Mouse (Mus musculus): Measurements from ENCODE around the gene Gm49373.

Gm49373 gene

DNA sequence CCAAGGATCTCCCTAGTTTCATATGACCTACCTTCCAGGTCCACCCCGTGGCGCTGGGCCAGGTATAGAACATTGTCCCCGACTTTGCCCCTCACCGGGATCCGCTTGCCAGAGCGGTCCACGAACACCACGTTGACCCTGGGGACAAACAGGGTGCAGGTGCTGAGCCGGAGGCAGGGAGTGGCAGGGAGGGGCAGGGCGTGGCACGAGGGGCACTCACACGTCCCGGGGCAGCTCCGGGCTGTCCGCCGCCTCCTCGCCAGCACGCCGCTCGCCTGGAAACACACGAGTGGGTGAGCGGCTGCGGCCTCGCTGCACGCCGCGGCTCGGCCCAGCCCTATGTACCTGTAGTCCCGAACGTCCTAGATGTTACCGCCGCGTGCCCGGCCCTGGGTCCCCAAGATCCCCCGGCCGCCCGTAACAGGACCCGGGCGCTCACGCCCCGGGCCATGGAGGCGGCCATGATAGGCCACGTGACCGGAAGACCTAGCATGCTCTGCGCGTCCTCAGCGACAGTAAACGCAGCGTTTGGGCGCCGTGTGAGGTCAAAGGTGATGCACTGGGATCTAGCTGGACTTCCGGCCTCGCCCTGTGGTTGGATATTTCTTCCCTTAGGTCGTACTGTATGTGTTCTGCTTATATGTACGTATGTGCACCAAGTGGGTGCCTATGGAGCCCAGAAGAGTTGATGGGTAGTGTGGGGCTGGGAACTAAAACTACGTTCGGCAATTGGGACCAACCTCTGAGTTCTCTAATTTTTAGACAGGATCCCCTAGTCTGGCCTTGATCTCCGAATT lies at the start of gene Gm49373, which contains the start of gene Fdx1l:
Gm49373 (minus strand) TSS at position 53 of the 797 bp plus-strand sequence.
Fdx1l (minus strand) TSS at position 571 of the 797 bp plus-strand sequence.
- peak; percentile 89 for DNase-seq (ENCODE audit: low read depth, low spot score)

DNA sequence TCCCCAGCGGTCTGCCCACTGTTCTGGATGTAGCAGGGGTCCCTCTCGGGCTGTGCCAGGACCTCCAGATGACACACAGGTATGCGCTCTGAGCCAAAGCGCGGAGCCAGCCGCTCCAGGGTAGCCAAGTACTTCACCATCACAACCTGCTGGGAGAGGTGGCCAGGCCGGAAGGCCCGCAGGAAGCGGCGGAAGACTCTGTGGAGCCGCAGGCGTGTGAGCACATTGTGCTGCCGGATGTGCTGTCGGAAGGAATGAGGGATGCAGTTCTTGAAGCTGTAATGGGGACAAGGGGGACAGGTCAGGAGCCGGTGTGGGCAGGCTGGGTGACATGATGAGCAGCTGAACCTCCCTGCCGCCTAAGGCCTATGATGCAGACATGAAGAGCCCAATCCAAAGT lies 48.6 kb upstream of the Gm49373 start:
- DNase-seq (ENCODE audit: low read depth, low spot score), result no peak

DNA sequence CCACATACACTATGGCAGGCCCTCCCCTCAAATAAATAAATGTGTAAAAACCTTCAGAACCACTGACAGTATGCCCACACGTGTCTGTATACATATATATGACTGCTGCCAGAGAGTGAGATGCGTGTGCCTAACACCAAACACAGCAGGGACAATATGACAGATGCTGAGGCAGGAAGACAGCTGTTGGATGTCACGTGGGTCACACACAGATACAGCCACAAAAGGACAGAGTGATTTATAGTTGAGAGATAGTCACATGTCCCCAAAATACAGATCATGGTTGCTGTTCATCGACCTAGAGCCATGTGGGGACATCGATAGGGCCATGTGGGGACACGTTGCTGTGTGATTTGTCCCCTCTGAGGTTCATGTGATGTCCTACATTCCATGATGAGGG lies 44.2 kb upstream of the Gm49373 start:
- DNase-seq (ENCODE audit: low read depth, low spot score), result no peak

DNA sequence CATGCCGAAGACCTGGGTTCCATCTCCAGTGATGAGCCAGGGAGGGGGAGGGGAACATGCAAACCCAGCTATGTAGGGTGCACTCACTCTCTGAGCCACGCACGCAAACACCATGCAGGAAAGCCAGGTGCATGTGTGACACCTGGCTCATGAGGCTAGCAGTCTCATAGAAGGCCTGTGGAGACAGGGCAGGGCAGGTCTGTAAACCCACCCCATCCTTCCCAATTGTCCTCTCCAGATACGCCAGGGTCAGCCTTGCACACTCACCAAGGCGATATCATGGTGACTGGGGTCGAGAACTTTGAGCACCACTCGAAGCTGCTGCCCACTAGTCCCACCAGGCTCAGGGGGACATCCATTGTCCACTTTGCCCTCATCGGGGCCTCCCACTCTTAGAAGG lies 42.2 kb upstream of the Gm49373 start:
- DNase-seq (ENCODE audit: low read depth, low spot score), result no peak

DNA sequence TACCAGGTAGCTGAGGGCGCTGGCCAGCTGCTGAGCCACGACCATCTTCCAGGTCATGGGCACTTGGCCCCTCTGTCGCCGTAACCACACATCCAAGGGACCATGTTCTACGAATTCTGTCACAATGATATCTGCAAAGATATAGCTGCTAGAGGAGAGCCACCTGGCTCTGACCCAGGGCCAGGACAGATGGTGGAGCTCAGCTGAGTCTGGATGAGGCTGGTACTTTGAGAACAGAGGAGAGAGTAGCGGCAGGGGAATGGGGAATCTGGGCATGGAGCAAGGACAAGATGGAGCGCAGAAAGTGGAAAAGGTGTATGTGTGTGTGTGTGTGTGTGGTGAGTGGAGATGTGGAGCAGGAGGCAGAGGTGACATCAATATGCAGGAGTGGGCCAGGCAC lies 41.3 kb upstream of the Gm49373 start:
- no peak for DNase-seq (ENCODE audit: low read depth, low spot score)

DNA sequence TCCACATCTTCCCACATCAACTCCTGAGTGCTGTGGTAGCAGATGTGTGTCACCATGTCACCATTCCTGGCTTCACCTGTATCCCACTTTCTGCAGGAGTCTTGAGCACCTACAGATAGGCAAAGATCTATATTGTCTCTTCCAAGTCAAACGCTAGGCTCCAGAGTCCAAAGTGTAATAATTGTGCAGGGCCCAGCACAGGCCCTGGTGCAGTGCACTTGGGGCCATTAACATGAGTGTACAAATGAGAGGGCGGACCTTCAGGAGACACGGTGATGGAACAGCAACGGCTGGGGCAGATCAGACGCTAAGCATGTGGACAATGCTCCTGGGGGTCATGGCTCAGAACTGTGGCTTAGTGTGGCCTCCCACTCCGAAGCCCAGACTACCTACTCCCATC lies 40.9 kb upstream of the Gm49373 start:
- no peak for DNase-seq (ENCODE audit: low read depth, low spot score)

DNA sequence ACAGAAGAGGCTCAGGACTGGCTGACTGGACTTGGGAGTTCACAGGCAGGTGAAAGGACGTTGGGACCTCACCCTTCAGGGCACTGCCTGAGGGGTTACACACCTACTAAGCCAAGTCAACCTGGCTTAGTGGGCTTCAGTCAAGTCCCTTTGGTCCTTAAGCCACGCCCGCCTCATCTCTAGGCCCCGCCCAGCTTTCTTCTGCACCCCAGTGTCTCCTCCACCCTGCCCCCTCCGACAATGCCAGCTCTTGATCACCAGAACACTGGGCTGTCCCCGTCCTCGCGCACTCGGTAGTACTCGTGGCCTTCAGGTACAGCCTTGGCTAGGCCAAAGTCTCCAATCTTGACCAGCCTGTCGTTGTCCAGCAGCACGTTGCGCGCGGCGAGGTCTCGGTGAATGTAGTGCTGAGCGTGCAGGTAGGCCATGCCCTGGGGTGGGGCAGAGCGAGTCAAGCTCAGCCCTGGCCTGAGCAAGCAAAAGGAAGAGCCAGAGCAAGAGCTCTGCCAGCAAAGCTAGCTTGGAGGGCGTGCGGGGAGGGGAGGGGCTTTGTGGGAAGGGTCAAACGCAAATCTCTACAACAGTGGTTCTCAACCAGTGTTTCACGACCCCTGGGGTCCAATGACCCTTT lies 34.8 kb upstream of the Gm49373 start:
- DNase-seq (ENCODE audit: low read depth, low spot score), result peak; percentile 36

DNA sequence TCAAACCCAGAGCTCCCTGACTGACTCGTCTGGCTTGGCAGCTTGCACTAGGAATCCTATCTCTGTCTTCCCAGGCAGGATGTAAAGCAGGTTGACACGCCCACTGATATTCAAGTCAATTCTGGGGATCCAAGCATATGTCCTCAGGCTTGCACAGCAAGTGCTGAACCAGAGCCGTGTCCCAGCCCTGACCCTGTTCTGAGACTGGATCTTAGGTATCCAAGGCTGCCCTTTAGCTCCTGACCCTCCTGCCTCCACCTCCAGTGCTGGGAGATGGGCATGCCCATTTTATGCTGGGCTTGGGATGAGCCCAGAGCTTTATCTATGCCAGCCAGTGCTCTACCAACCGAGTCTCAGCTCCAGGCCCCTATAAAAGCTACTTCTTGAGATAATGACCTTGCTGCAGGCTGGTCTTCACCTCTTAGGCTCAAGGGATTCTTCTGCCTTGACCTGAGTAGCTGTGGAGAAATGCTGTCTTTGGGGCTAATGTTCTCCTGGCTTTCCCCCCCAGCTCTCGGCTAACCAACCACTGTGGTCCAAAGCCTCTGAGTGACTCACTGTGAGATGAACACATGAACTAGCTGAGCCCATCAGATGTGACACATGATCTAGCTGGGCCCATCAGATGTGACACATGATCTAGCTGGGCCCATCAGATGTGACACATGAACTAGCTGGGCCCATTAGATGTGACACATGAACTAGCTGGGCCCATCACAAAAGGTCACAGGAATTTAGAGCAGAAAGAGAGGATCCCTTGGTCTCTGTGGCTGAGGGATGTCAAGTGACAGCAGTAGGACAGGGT lies 33.1 kb upstream of the Gm49373 start:
- DNase-seq (ENCODE audit: low read depth, low spot score), result no peak

DNA sequence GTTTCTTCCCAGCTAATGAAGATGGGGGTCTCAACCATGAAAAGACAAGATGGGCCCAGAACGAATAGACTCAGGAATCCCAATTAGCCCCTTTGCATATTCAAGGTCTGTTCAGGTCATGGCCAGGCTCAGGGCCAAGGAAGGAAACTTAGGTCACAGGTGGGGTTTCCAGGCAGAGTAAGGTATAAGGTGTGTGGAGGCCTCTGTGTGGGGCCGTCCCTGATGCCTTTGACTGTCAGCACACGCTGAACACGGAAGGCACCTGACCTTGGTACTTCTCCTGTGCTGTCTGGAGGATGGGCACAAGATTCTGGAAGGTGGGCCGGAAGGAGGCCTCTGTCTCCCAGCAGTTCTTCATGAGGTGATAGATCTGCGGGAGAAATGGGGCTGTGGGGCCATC lies 31.9 kb upstream of the Gm49373 start:
- no peak for DNase-seq (ENCODE audit: low read depth, low spot score)

DNA sequence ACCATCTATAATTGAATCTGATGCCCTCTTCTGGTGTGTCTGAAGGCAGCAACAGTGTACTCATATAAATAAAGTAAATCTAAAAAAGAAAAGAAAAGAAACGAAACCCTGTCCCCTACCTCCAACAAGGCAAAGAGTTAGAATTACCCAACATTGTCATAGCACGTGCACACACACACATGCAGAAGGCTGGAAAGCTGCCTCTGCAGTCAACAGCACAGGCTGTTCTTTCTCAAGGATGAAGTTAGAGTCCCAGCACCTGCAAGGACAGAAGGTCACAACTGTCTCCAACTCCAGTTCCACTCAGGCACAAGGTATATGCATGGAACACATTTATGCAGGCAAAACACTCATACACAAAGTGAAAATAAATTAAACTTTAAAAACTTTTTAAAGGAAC lies 29.2 kb upstream of the Gm49373 start:
- no peak for DNase-seq (ENCODE audit: low read depth, low spot score)

DNA sequence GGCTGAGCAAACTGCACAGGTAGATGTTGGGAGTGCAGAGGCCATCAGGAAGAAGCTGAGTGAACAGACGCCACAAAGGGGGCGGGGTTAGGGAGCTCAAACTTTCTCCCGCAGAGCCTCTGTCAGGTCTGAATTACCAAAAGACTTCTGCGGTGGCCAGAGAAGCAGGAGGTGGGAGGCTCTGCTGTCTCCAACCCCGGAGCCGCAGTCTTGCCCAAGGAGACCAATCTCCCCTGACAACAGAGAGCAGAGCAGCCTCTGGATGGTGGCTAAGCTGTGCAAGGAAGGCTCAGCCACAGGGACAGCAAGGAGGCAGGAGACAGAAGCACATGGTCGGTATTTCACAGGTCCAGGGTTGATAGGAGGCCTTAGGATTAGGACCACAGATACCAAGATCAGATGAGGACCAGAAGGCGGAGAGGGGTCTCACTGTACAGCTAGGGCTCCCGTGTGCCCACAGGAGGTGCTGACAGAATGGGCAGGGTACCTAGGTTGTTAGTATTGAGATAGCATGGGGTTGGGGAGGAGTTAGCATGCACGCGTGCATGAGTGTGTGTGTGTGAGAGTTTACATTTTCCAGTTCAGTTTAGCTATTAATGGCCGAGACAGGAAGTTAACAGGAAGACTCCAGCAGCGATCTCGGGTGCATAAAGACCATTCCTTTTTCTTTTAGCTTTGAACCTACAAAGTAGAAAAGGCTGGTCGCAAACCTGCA lies 27.7 kb upstream of the Gm49373 start:
- DNase-seq (ENCODE audit: low read depth, low spot score), result no peak

DNA sequence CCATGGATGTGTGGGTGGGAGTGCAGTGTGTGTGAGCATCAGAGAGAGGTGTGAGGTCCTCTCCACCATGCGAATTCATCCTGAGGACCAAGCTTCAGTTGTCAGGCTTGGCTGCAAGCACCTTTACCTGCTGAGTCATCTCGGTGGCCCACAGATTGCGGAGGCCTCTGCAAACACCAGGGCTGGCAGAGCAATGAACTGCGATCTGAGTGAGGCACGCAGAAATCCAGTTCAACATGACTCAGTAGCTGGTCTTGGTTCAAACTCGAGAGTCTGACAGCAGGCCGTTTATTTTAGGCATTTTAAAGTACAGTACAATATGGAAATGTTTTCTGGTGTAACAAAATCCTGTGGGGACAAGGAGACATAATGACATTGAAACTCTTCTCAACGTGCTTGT lies 24.9 kb upstream of the Gm49373 start:
- DNase-seq (ENCODE audit: low read depth, low spot score), result no peak

DNA sequence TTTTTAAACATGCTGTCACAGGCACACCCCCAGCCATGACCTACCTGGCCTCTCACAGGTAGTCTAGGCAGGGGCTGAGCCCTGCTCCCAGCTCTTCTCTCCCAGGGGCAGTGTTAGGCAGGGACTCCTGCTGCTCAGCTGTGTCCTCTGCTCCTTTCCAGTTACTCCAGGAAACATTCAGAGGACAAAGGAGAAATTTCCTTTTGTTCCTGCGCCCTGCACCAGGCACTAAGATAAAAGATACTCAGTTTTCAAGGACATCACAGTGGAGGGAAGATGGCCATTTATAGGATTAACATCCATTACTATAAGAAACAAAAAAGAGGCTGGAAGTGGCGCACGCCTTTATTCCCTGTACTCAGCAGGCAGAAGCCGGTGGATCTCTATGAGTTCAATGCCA lies 23.1 kb upstream of the Gm49373 start:
- DNase-seq (ENCODE audit: low read depth, low spot score), result peak; percentile 60

DNA sequence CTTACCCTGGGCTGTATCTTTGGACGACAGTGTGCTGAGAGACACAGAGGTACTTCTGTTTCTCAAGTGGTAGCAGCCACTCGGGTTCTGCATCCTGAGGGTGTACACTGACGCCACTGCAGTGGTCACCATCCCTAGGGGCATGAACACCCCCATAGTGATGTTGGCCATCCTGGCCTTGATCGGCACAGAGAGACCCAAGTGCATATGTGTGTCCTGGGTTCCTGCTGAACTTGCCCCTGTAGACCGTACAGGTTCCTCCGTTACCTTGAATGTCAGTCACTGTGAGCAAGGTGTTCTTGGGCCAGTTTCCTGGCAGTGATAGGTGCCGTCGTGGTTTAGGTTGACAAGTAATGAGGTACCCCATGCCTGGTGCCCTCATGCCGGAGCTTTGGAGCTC lies 20.5 kb upstream of the Gm49373 start:
- no peak for DNase-seq (ENCODE audit: low read depth, low spot score)

DNA sequence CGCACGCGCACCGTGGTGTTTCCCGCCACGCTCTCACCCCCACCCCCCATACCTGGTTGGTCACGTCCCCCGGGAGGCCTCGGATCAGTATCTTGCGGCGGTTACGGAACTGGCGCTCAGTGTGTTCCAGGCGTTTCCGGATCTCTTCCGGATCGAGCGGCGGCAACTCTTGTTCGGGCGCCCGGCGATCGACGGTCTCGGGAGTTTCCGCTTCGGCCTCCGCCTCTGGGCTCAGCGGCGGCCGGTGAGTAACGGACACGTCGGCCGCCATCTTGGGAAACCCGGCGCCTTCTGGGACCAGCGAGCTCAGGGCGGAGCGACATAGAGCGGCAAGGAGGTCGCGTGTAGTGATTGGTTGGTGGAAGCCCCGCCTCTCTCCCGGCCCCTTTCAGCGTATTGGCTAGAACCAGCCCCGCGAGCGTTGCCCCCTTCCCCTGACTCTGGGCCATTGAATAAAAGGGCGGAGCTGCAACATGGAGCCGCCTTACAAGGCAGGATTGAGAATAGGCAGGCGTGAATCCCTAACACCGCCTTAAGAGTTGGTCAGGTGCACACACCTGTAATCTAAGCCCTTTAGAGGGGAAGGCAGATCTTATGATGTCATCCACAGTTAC lies 18.9 kb upstream of the Gm49373 start, which contains the start of the genes Gm38431 and Raver1:
Gm38431 (minus strand) TSS at position 291 of the 614 bp plus-strand sequence.
Raver1 (minus strand) TSS at position 302 of the 614 bp plus-strand sequence.
- peak; percentile 98 for DNase-seq (ENCODE audit: low read depth, low spot score)

DNA sequence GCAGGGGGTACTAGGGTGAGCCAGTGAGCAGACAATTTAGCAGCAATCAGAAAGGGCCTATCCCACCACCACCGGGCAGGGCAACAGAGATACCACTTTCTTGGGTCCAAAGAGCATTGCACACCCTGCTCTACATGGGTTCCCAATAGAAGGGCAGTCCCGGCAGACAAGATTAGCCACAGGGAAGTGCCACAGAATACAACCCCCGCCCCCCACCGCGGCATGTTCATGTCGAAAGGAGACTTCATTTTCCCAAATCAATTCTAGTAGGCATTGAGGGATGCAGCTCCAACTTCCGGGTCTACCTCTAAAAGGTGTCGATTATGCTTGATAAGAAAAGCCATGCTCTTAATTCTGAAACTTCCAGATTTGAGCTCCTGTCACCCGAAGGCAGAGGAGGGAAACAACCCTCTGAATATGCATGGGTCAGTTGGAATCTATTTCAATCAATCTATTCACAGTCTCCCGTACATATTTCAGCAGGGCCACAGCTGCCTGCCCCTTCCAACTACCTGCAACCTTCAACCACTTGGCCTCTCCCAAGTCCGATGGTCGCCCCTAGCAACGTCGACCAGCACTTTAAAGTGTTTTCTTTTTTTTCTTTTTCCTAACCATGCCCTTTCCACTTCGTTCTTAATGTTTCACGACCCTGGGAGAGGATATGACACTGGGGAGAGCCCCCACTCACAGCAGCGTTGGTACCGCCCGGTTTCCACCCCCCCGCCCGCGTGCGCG lies 18.2 kb upstream of the Gm49373 start:
- DNase-seq (ENCODE audit: low read depth, low spot score), result no peak

DNA sequence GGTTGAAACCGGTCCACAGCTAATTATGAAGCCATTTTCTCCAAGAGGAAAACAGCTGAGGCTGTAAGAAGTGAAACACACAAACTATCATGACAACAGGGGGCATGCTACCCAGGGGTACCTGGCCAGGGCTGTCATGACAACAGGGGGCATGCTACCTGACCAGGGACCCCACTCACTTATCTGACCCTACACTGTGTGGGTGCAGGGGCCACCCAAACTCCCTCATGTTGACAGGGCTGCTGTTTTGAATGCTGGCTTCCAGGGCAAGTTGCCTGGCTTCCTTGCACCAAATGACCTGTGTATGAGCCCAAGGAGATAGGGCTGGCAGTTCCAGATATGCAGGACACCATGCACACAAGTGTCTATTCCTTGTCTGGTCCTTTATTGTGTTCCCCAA lies 17.6 kb upstream of the Gm49373 start:
- DNase-seq (ENCODE audit: low read depth, low spot score), result no peak

DNA sequence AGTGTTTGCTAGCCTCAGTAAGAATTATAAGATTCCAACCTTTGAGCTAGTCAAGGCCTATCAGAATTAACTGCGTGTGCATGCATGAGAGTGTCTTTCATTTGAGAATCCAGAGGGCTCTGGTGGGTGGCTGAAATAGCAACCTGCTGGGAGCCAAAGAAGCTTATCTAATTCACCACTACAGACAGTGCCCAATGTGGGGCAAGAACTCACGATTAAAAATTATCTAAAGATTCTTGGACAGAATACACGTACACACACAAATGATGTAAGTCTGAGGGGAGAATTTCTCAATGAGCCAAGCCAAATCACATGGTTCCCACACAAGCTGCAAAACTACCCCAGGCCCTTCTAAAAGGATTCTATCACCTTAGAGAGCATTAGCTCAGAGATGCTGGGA lies 10.4 kb upstream of the Gm49373 start:
- DNase-seq (ENCODE audit: low read depth, low spot score), result no peak

DNA sequence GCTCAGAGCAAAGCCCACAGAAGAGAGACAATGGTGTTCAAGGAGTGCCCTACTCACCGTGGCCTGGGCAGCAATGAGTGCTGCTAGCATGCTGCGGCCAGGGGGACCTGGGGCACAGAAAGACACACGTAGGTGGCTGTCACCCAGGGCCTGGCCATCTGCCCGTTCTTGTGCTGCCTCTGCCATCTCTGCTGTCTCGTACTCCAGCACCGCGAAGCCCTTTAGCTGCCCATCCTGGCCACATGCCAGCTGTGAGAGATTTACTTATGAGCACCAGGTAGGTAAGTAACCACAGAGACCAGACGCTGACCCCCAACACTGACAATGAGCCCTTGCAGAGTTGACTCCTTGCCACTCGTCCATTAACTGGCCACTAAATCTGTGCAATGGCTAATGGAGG lies 8.2 kb upstream of the Gm49373 start:
- no peak for DNase-seq (ENCODE audit: low read depth, low spot score)

DNA sequence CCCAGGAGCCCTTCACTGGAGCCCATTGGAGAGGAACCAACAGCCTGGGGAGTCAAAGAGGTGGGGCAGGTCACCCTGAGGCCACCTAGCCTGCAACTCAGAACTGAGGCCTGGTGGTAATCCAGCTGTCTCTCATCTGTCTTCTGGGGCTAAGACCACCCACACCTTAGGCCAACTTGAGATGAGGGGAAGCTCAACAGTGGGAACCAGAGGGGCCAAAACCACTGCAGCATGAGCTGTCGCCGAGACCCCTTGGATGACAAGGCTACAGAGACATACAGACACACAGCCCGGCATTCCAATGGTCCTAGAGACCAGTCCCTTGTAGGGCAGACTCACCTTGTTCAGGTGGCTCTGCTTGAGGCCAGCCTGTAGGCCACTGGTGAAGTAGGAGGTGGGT lies 2.7 kb upstream of the Gm49373 start:
- DNase-seq (ENCODE audit: low read depth, low spot score), result no peak

DNA sequence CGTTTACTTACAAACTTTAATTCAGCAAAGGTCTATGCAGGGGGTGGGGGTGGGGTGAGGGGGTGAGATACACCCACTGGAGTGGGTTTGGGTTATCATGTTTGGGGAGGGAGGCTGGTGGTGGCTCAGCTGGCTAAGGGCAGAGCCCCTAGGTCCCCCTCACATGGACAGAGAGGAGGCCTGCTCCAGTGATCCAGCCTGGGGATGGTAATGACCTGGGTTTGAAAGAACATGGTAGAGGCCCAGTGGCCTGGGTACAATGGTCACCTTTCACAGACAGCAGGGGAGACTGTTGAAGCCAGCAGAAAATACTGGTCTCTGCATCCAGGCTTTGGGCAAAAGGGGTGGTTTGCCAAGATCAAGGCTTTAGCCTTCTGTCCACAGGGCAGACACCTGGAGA lies 1.3 kb upstream of the Gm49373 start:
- DNase-seq (ENCODE audit: low read depth, low spot score), result no peak
